Mouse (Mus musculus) lung, postnatal 0 days (tissue): ENCODE results near the gene Blvrb. TPM values are rescaled to one million over a fixed set of nuclear protein-coding genes. Genes with fewer than 3 reads are reported as not detected.

Experiments
- ATAC-seq: fragments of 200-750 bp; cut with Nextera tagmentation; 2 replicates; pipeline ENCODE4 v1.8.0; 2017; ENCODE audit warnings: moderate library complexity
- DNase-seq: peaks from one replicate; pipeline ENCODE4 v3.0.0-alpha.2; 2016; ENCODE audit warnings: low spot score
- H3K27ac ChIP-seq: fragments of 300-500 bp; sonication (generic); 2 replicates; pipeline ENCODE4 v1.5.1; 2014; ENCODE audit warnings: antibody characterized with exemption, mild to moderate bottlenecking, low read length, mixed read lengths
- H3K27me3 ChIP-seq: fragments of 300-500 bp; sonication (generic); replicated peaks from 2 replicates; pipeline ENCODE4 v1.6.1; 2014; ENCODE audit warnings: low read length, mixed read lengths; ENCODE audit not compliant: insufficient read depth
- H3K36me3 ChIP-seq: fragments of 300-500 bp; sonication (generic); 2 replicates; pipeline ENCODE4 v1.6.1; 2014; ENCODE audit warnings: low read length, mixed read lengths; ENCODE audit not compliant: insufficient read depth
- H3K4me1 ChIP-seq: fragments of 300-500 bp; sonication (generic); 2 replicates; pipeline ENCODE4 v1.6.1; 2014; ENCODE audit warnings: antibody characterized with exemption, low read depth, low read length, mixed read lengths; ENCODE audit not compliant: insufficient read depth
- H3K4me2 ChIP-seq: fragments of 300-500 bp; sonication (generic); replicated peaks from 2 replicates; pipeline ENCODE4 v1.6.1; 2014; ENCODE audit warnings: low read depth, mild to moderate bottlenecking, low read length, moderate library complexity, mixed read lengths
- H3K4me3 ChIP-seq: fragments of 300-500 bp; sonication (generic); 2 replicates; pipeline ENCODE4 v1.5.1; 2014; ENCODE audit warnings: low read depth, low read length
- H3K9ac ChIP-seq: fragments of 300-500 bp; sonication (generic); replicated peaks from 2 replicates; pipeline ENCODE4 v1.6.1; 2014; ENCODE audit warnings: low read depth, mild to moderate bottlenecking
- H3K9me3 ChIP-seq: fragments of 300-500 bp; sonication (generic); 2 replicates; pipeline ENCODE4 v1.6.1; 2016; ENCODE audit warnings: low read length, mixed read lengths
- CTCF ChIP-seq: IDR thresholded peaks from 2 replicates; pipeline ENCODE4 v1.5.1; 2016; ENCODE audit warnings: antibody characterized with exemption, mild to moderate bottlenecking
- EP300 ChIP-seq: IDR thresholded peaks from 2 replicates; pipeline ENCODE4 v1.6.1; 2016; ENCODE audit warnings: antibody characterized with exemption, mild to moderate bottlenecking, control low read depth
- WGBS: fragments of 180-500 bp; shearing (Covaris S2); extraction: QIAGEN DNeasy Blood & Tissue Kit; methylation state at CpG from one replicate; pipeline ENCODE4 v1.1.7; 2014; 5-methylcytosine and 5-hydroxymethylcytosine counted together
- polyA plus RNA-seq: library from polyadenylated mRNA; unstranded; fragments of >200 nt; fragmentation: Nextera tagmentation; extraction: Ambion mirVana; gene quantifications from 2 replicates; pipeline ENCODE4 v1.2.1, GENCODE M21; 2015

The Blvrb gene
- polyA plus RNA-seq, 1 experiment from 2014 or later: 63.4 TPM

GRCm38 (mm10) chr7:27429135-27429534, 18.6 kb upstream of the Blvrb start:
- Histone ChIP-seq H3K9ac (no peak overlapping the region), H3K36me3 (no peaks in the 10 kb centered on the region), H3K27me3 (no peaks in the 10 kb centered on the region), H3K4me2 (no peak overlapping the region), H3K9me3 (no peaks in the 10 kb centered on the region), H3K27ac (no peak overlapping the region), H3K4me1 (no peaks in the 10 kb centered on the region), H3K4me3 (no peak overlapping the region)
- ATAC-seq (no peak), DNase-seq (no peak)
- WGBS: 61% methylated on average over 2 of the region's 2 CpGs
- TF ChIP-seq CTCF (peak; percentile 34), EP300 (no peak)

GRCm38 (mm10) chr7:27433349-27433748, 14.4 kb upstream of the Blvrb start:
- H3K4me1 ChIP-seq: no peaks in the 10 kb centered on the region
- H3K27me3 ChIP-seq: no peaks in the 10 kb centered on the region
- no peak overlapping the region for H3K4me3 ChIP-seq
- TF ChIP-seq CTCF (no peak), EP300 (no peak)
- no peaks in the 10 kb centered on the region for H3K9me3 ChIP-seq
- H3K9ac ChIP-seq: no peak overlapping the region
- no peaks in the 10 kb centered on the region for H3K36me3 ChIP-seq
- ATAC-seq (no peak), DNase-seq (peak; percentile 7)
- WGBS: 24% methylated on average over 10 of the region's 10 CpGs
- H3K27ac ChIP-seq: no peak overlapping the region
- no peak overlapping the region for H3K4me2 ChIP-seq

- Histone ChIP-seq H3K4me2 (no peak overlapping the region), H3K4me1 (no peaks in the 10 kb centered on the region), H3K27ac (no peak overlapping the region), H3K9ac (no peak overlapping the region), H3K4me3 (no peak overlapping the region), H3K9me3 (no peaks in the 10 kb centered on the region), H3K27me3 (no peaks in the 10 kb centered on the region), H3K36me3 (no peaks in the 10 kb centered on the region)
- DNase-seq (no peak), ATAC-seq (0 out of 2 replicates have a peak, but pooled peaks have one; percentile 8)
- WGBS: 12% methylated on average over 10 of the region's 10 CpGs
- TF ChIP-seq CTCF (no peak), EP300 (no peak)
Measured at GRCm38 (mm10) chr7:27433794-27434193, 14.0 kb upstream of the Blvrb start.

DNA sequence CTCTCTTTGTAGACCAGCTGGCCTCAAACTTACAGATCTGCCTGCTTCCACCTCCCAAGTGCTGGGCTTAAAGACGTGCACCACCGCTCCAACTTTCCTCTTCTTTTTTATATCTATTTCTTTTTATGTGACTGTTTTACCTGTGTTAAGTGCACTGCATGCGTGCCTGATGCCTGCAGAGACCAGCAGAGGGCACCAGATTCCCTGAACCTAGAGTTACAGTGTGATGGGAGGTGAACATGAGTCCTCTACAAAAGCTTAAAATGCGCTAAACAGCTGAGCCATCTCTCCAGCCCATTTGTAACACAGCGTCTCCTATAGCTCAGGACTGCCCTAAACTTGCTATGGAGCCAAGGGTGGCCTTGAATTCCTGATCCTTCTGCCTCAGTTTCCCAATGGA, 10.2 kb upstream of the Blvrb start:
- DNase-seq: peak; percentile 16
- no peak for ATAC-seq
- TF ChIP-seq EP300 (no peak), CTCF (peak; percentile 68)

GRCm38 (mm10) chr7:27440014-27440413, 7.8 kb upstream of the Blvrb start:
- Histone ChIP-seq H3K27me3 (no peaks in the 10 kb centered on the region), H3K36me3 (no peaks in the 10 kb centered on the region), H3K4me2 (no peak overlapping the region), H3K27ac (no peak overlapping the region), H3K9me3 (no peaks in the 10 kb centered on the region), H3K4me1 (no peaks in the 10 kb centered on the region), H3K4me3 (no peak overlapping the region), H3K9ac (no peak overlapping the region)
- DNase-seq (no peak), ATAC-seq (no peak)
- TF ChIP-seq CTCF (peak; percentile 36), EP300 (no peak)
- 77% methylated on average over 4 of the region's 4 CpGs for WGBS

More for the DNA sequence above, 10.2 kb upstream of the Blvrb start:
- H3K36me3 ChIP-seq: no peaks in the 10 kb centered on the region
- H3K9me3 ChIP-seq: no peaks in the 10 kb centered on the region
- no peak overlapping the region for H3K4me2 ChIP-seq
- H3K9ac ChIP-seq: no peak overlapping the region
- 57% methylated on average over 5 of the region's 5 CpGs for WGBS
- no peak overlapping the region for H3K27ac ChIP-seq
- no peaks in the 10 kb centered on the region for H3K27me3 ChIP-seq
- H3K4me1 ChIP-seq: no peaks in the 10 kb centered on the region
- no peak overlapping the region for H3K4me3 ChIP-seq

GRCm38 (mm10) chr7:27446051-27446450, 1.7 kb upstream of the Blvrb start:
- no peak for ATAC-seq
- no peaks in the 10 kb centered on the region for H3K36me3 ChIP-seq
- 6% methylated on average over 14 of the region's 18 CpGs for WGBS
- no peak for DNase-seq
- H3K4me1 ChIP-seq: peaks cover 2% of the 10 kb centered on the region; the same call in 1 of the 2 replicates
- peak overlapping the region; percentile 87 for H3K4me2 ChIP-seq
- H3K27ac ChIP-seq: no peak overlapping the region
- TF ChIP-seq CTCF (no peak), EP300 (no peak)
- 0 out of 2 replicates have a peak, but pooled peaks cover 7% of the 10 kb centered on the region for H3K27me3 ChIP-seq
- peak overlapping the region; percentile 39 for H3K4me3 ChIP-seq
- H3K9me3 ChIP-seq: no peaks in the 10 kb centered on the region
- H3K9ac ChIP-seq: no peak overlapping the region
